Mouse (Mus musculus) midbrain, embryonic 14.5 days (tissue): ENCODE data around the gene Nadk2. TPM values are rescaled to one million over a fixed set of nuclear protein-coding genes. Genes with fewer than 3 reads are reported as not detected.

Source experiments
- ATAC-seq: fragments of 200-750 bp; cut with Nextera tagmentation; 2 replicates; pipeline ENCODE4 v1.8.0; 2017; ENCODE audit warnings: moderate number of reproducible peaks, moderate library complexity; ENCODE audit not compliant: low FRiP score, low TSS enrichment
- DNase-seq: peaks from one replicate; pipeline ENCODE4 v3.0.0-alpha.2; 2015
- H3K27ac ChIP-seq: fragments of 300-500 bp; sonication (generic); replicated peaks from 2 replicates; pipeline ENCODE4 v1.5.1; 2014; ENCODE audit warnings: mild to moderate bottlenecking, low read depth, low read length, moderate library complexity
- H3K27me3 ChIP-seq: fragments of 300-500 bp; sonication (generic); 2 replicates; pipeline ENCODE4 v1.6.1; 2014; ENCODE audit warnings: low read length, control low read depth, mixed read lengths; ENCODE audit not compliant: control insufficient read depth, insufficient read depth
- H3K36me3 ChIP-seq: fragments of 300-500 bp; sonication (generic); 2 replicates; pipeline ENCODE4 v1.6.1; 2014; ENCODE audit warnings: low read length, control low read depth; ENCODE audit not compliant: control insufficient read depth, insufficient read depth
- H3K4me1 ChIP-seq: fragments of 300-500 bp; sonication (generic); 2 replicates; pipeline ENCODE4 v1.6.1; 2014; ENCODE audit warnings: mild to moderate bottlenecking, antibody characterized with exemption, low read length, control low read depth; ENCODE audit not compliant: control insufficient read depth, insufficient read depth
- H3K4me2 ChIP-seq: fragments of 300-500 bp; sonication (generic); 2 replicates; pipeline ENCODE4 v1.6.1; 2014; ENCODE audit warnings: mild to moderate bottlenecking, low read length, moderate library complexity
- H3K4me3 ChIP-seq: fragments of 300-500 bp; sonication (generic); replicated peaks from 2 replicates; pipeline ENCODE4 v1.5.1; 2014; ENCODE audit warnings: low read depth, low read length
- H3K9ac ChIP-seq: fragments of 300-500 bp; sonication (generic); replicated peaks from 2 replicates; pipeline ENCODE4 v1.6.1; 2014; ENCODE audit warnings: mild to moderate bottlenecking, low read length, moderate library complexity
- H3K9me3 ChIP-seq: fragments of 300-500 bp; sonication (generic); 2 replicates; pipeline ENCODE4 v1.6.1; 2016; ENCODE audit warnings: low read length, control low read depth, mixed read lengths; ENCODE audit not compliant: control insufficient read depth
- WGBS: fragments of 180-500 bp; shearing (Covaris S2); extraction: QIAGEN DNeasy Blood & Tissue Kit; methylation state at CpG from one replicate; pipeline ENCODE4 v1.1.7; 2014; 5-methylcytosine and 5-hydroxymethylcytosine counted together
- polyA plus RNA-seq: library from polyadenylated mRNA; unstranded; fragments of >200 nt; fragmentation: Nextera tagmentation; extraction: Ambion mirVana; gene quantifications from 2 replicates; pipeline ENCODE4 v1.2.1, GENCODE M21; 2014

Nadk2 gene
- polyA plus RNA-seq, 1 experiment from 2014 or later = 36.0 TPM

- no peak for DNase-seq
- 80% methylated on average over 11 of the region's 11 CpGs for WGBS
- Histone ChIP-seq H3K4me3 (no peak overlapping the region), H3K27ac (no peak overlapping the region), H3K4me2 (no peak overlapping the region), H3K27me3 (no peaks in the 10 kb centered on the region), H3K9ac (no peak overlapping the region), H3K36me3 (peaks cover 18% of the 10 kb centered on the region), H3K9me3 (no peaks in the 10 kb centered on the region), H3K4me1 (peaks cover 3% of the 10 kb centered on the region; the same call in 1 of the 2 replicates)
- no peak for ATAC-seq
These were observed 22.7 kb downstream of the Nadk2 start for GRCm38 (mm10) chr15:9093598-9094365.

GRCm38 (mm10) chr15:9094366-9094750 lies 23.3 kb downstream of the Nadk2 start:
- H3K36me3 ChIP-seq = peaks cover 17% of the 10 kb centered on the region
- DNase-seq (peak; percentile 42), ATAC-seq (peak; percentile 54)
- no peak overlapping the region for H3K9ac ChIP-seq
- no peaks in the 10 kb centered on the region for H3K27me3 ChIP-seq
- H3K27ac ChIP-seq = no peak overlapping the region
- H3K4me3 ChIP-seq = no peak overlapping the region
- peaks cover 3% of the 10 kb centered on the region; the same call in 1 of the 2 replicates for H3K4me1 ChIP-seq
- 0 out of 2 replicates have a peak overlapping the region, but pooled peaks have one; percentile 4 for H3K4me2 ChIP-seq
- H3K9me3 ChIP-seq = no peaks in the 10 kb centered on the region
- WGBS = 23% methylated on average over 13 of the region's 13 CpGs

GRCm38 (mm10) chr15:9096865-9097264 lies 25.8 kb downstream of the Nadk2 start:
- H3K4me2 ChIP-seq = no peak overlapping the region
- no peak overlapping the region for H3K9ac ChIP-seq
- no peak overlapping the region for H3K4me3 ChIP-seq
- H3K36me3 ChIP-seq = peaks cover 34% of the 10 kb centered on the region
- 83% methylated on average over 4 of the region's 4 CpGs for WGBS
- H3K9me3 ChIP-seq = no peaks in the 10 kb centered on the region
- DNase-seq (no peak), ATAC-seq (no peak)
- no peak overlapping the region for H3K27ac ChIP-seq
- no peaks in the 10 kb centered on the region for H3K27me3 ChIP-seq
- H3K4me1 ChIP-seq = peaks cover 3% of the 10 kb centered on the region; the same call in 1 of the 2 replicates

GRCm38 (mm10) chr15:9100446-9101077 lies 29.5 kb downstream of the Nadk2 start:
- H3K36me3 ChIP-seq = peaks cover 49% of the 10 kb centered on the region

GRCm38 (mm10) chr15:9106303-9107074 lies 35.4 kb downstream of the Nadk2 start:
- DNase-seq (no peak), ATAC-seq (no peak)
- H3K4me1 ChIP-seq = no peaks in the 10 kb centered on the region
- H3K9ac ChIP-seq = no peak overlapping the region
- peaks cover 56% of the 10 kb centered on the region for H3K36me3 ChIP-seq
- H3K27me3 ChIP-seq = no peaks in the 10 kb centered on the region
- 86% methylated on average over 13 of the region's 13 CpGs for WGBS
- H3K4me2 ChIP-seq = no peak overlapping the region
- no peaks in the 10 kb centered on the region for H3K9me3 ChIP-seq
- H3K27ac ChIP-seq = no peak overlapping the region
- H3K4me3 ChIP-seq = no peak overlapping the region

More at GRCm38 (mm10) chr15:9100446-9101077, 29.5 kb downstream of the Nadk2 start:
- Histone ChIP-seq H3K4me2 (no peak overlapping the region), H3K9ac (no peak overlapping the region), H3K27ac (0 out of 2 replicates have a peak overlapping the region, but pooled peaks have one; percentile 37), H3K4me1 (no peaks in the 10 kb centered on the region), H3K9me3 (no peaks in the 10 kb centered on the region), H3K4me3 (no peak overlapping the region), H3K27me3 (no peaks in the 10 kb centered on the region)
- 60% methylated on average over 10 of the region's 10 CpGs for WGBS
- ATAC-seq = no peak; the same call in 1 of the 2 replicates
- DNase-seq = peak; percentile 9

- no peak overlapping the region for H3K4me3 ChIP-seq
- H3K9me3 ChIP-seq = no peaks in the 10 kb centered on the region
- no peak overlapping the region for H3K27ac ChIP-seq
- WGBS = 88% methylated on average over 6 of the region's 6 CpGs
- H3K4me2 ChIP-seq = no peak overlapping the region
- no peak for ATAC-seq
- no peaks in the 10 kb centered on the region for H3K4me1 ChIP-seq
- no peak overlapping the region for H3K9ac ChIP-seq
- no peak for DNase-seq
- H3K36me3 ChIP-seq = peaks cover 63% of the 10 kb centered on the region
- no peaks in the 10 kb centered on the region for H3K27me3 ChIP-seq
These were observed 39.7 kb downstream of the Nadk2 start for GRCm38 (mm10) chr15:9110526-9111347.

- WGBS = 88% methylated on average over 3 of the region's 3 CpGs
- H3K27ac ChIP-seq = no peak overlapping the region
- no peak overlapping the region for H3K4me3 ChIP-seq
- ATAC-seq (no peak), DNase-seq (no peak)
- no peaks in the 10 kb centered on the region for H3K4me1 ChIP-seq
- no peak overlapping the region for H3K4me2 ChIP-seq
- H3K9ac ChIP-seq = no peak overlapping the region
- no peaks in the 10 kb centered on the region for H3K27me3 ChIP-seq
- peaks cover 68% of the 10 kb centered on the region for H3K36me3 ChIP-seq
- no peaks in the 10 kb centered on the region for H3K9me3 ChIP-seq
These were observed 40.6 kb downstream of the Nadk2 start for GRCm38 (mm10) chr15:9111648-9112047.

- Histone ChIP-seq H3K4me1 (no peaks in the 10 kb centered on the region), H3K4me2 (no peak overlapping the region), H3K4me3 (no peak overlapping the region), H3K27ac (no peak overlapping the region), H3K27me3 (no peaks in the 10 kb centered on the region), H3K36me3 (peaks cover 75% of the 10 kb centered on the region), H3K9me3 (no peaks in the 10 kb centered on the region), H3K9ac (no peak overlapping the region)
- ATAC-seq (no peak), DNase-seq (no peak)
- 86% methylated on average over 9 of the region's 9 CpGs for WGBS
These were observed 42.5 kb downstream of the Nadk2 start for GRCm38 (mm10) chr15:9113556-9113955.
